Mouse (Mus musculus): ENCODE results near the gene Tmem25. TPM values are rescaled to one million over a fixed set of nuclear protein-coding genes. Genes with fewer than 3 reads are reported as not detected.
"Not testable (repeated sequence)": the region's sequence is repeated elsewhere in the genome, so short reads cannot be mapped to it uniquely, and the experiment has no call there.

Tmem25 gene
- polyA plus RNA-seq, 1 experiment from 2014 or later = 2.7 TPM

GRCm38 (mm10) chr9:44768029-44768394 is 31.1 kb downstream of the Tmem25 start:
- not testable (repeated sequence) for DNase-seq (ENCODE audit: low spot score); ATAC-seq (ENCODE audit: insufficient number of reproducible peaks, low FRiP score, low TSS enrichment, low read depth); H3K4me1 ChIP-seq (ENCODE audit: control insufficient read depth, insufficient read depth, low read length); H3K4me2 ChIP-seq (ENCODE audit: low read depth, severe bottlenecking); H3K9me3 ChIP-seq (ENCODE audit: control insufficient read depth, low read length); H3K36me3 ChIP-seq (ENCODE audit: control insufficient read depth, insufficient read depth, low read length); H3K27ac ChIP-seq (replicated peaks; ENCODE audit: low read depth, low read length); H3K9ac ChIP-seq (ENCODE audit: low read length); H3K27me3 ChIP-seq (ENCODE audit: control insufficient read depth, insufficient read depth, low read length)
- 49% methylated on average over 7 of the region's 9 CpGs for WGBS
- peak overlapping the region; percentile 10; the same call in 1 of the 2 replicates for H3K4me3 ChIP-seq (ENCODE audit: low read depth, low read length)

DNA sequence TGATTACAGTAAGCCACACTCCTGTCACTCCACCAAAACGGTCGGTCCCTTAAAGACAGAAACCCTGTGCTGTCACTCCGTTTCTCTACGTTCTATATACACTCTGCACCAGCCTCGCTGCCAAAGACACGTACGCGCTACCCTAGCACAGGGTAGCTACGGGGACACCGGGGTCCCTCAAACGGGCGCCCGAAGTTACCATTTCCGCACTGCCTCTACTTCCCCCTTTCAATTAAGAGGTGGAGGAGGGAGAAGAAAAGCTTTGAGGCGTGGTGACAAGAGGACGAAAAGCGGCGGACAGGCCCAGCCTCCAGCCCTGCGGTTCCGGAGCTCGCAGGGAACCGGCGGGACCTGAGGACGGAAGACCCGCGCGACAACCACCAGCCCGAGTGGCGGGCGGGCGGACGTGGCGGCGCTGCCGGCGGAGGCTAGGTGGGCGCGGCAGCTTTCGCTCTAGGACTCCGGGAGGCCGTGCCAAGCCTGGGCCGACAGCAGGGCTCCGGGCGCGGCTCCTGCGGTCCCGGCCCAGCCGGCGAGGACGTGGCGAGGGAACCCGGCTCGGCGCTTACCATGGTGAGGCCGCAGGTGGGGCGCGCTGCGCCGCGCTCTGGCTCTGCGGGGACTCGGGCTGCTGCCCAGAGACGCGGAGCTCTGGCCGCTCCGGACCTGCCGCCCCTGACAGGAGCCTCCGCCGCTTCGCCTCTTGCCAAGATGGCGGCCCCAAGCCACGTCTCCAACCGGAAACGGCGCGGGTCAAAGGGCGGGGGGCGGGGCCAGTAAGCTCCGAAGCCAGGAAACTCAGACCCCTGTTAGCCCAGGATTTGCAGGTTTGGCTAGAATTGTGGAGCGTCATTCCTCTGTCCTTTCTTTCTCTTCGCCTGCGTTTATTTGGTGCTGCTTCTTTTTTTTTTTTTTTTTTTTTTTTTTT is 31.7 kb downstream of the Tmem25 start, which contains the start of the genes Arcn1 and Ift46:
Arcn1 (minus strand) TSS at position 745 of the 928 bp plus-strand sequence.
Ift46 (plus strand) TSS at position 808 of the 928 bp plus-strand sequence.
- WGBS = under 1% methylated on average over 76 of the region's 82 CpGs
- Histone ChIP-seq H3K4me2 (ENCODE audit: low read depth, severe bottlenecking) (peak within 1 kb of the TSS; percentile 77), H3K36me3 (ENCODE audit: control insufficient read depth, insufficient read depth, low read length) (0 out of 2 replicates have a peak, but pooled peaks cover 2% of the 10 kb centered on the region), H3K9ac (ENCODE audit: low read length) (peak within 1 kb of the TSS; percentile 97), H3K27ac (replicated peaks; ENCODE audit: low read depth, low read length) (peak within 1 kb of the TSS; percentile 94), H3K4me3 (ENCODE audit: low read depth, low read length) (peak within 1 kb of the TSS; percentile 99), H3K9me3 (ENCODE audit: control insufficient read depth, low read length) (no peaks in the 10 kb centered on the region), H3K27me3 (ENCODE audit: control insufficient read depth, insufficient read depth, low read length) (no peaks in the 10 kb centered on the region), H3K4me1 (ENCODE audit: control insufficient read depth, insufficient read depth, low read length) (no peaks in the 10 kb centered on the region)
- DNase-seq (ENCODE audit: low spot score) = peak; percentile 86
- ATAC-seq (ENCODE audit: insufficient number of reproducible peaks, low FRiP score, low TSS enrichment, low read depth) = peak; percentile 88

DNA sequence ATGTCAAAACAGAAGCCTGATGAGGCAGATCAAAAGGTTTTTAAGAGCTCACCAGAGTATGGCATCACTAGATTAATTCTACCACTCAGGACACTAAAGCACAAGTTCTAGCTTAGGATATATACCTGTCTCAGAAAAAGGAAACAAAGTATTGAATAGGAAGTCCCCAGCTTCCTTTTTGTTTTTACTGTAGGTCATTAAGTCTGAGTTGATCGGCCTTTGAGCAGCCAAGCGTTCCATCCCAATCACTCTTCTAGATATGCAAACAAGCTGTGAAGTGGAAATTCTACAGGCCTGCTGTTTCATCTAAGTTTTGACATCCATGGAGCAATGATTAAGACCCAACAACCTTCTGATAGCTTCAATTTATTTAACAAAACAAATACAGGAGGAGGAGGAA is 38.2 kb downstream of the Tmem25 start:
- H3K4me3 ChIP-seq (ENCODE audit: low read depth, low read length) = no peak overlapping the region
- peaks cover 12% of the 10 kb centered on the region for H3K36me3 ChIP-seq (ENCODE audit: control insufficient read depth, insufficient read depth, low read length)
- H3K27ac ChIP-seq (replicated peaks; ENCODE audit: low read depth, low read length) = no peak overlapping the region
- H3K9me3 ChIP-seq (ENCODE audit: control insufficient read depth, low read length) = no peaks in the 10 kb centered on the region
- no peaks in the 10 kb centered on the region for H3K27me3 ChIP-seq (ENCODE audit: control insufficient read depth, insufficient read depth, low read length)
- no peaks in the 10 kb centered on the region for H3K4me1 ChIP-seq (ENCODE audit: control insufficient read depth, insufficient read depth, low read length)
- H3K4me2 ChIP-seq (ENCODE audit: low read depth, severe bottlenecking) = no peak overlapping the region
- WGBS = 92% methylated on average over 2 of the region's 2 CpGs
- H3K9ac ChIP-seq (ENCODE audit: low read length) = no peak overlapping the region
- ATAC-seq (ENCODE audit: insufficient number of reproducible peaks, low FRiP score, low TSS enrichment, low read depth) = no peak
- DNase-seq (ENCODE audit: low spot score) = no peak

GRCm38 (mm10) chr9:44748473-44748872 is 50.6 kb downstream of the Tmem25 start:
- Histone ChIP-seq H3K4me3 (ENCODE audit: low read depth, low read length) (no peak overlapping the region), H3K9me3 (ENCODE audit: control insufficient read depth, low read length) (no peaks in the 10 kb centered on the region), H3K4me1 (ENCODE audit: control insufficient read depth, insufficient read depth, low read length) (no peaks in the 10 kb centered on the region), H3K27me3 (ENCODE audit: control insufficient read depth, insufficient read depth, low read length) (no peaks in the 10 kb centered on the region), H3K36me3 (ENCODE audit: control insufficient read depth, insufficient read depth, low read length) (peaks cover 33% of the 10 kb centered on the region), H3K9ac (ENCODE audit: low read length) (no peak overlapping the region), H3K4me2 (ENCODE audit: low read depth, severe bottlenecking) (no peak overlapping the region), H3K27ac (replicated peaks; ENCODE audit: low read depth, low read length) (no peak overlapping the region)
- ATAC-seq (ENCODE audit: insufficient number of reproducible peaks, low FRiP score, low TSS enrichment, low read depth) = no peak
- no peak for DNase-seq (ENCODE audit: low spot score)
- 95% methylated on average over 7 of the region's 7 CpGs for WGBS

- H3K9ac ChIP-seq (ENCODE audit: low read length) = no peak overlapping the region
- DNase-seq (ENCODE audit: low spot score) = no peak
- no peaks in the 10 kb centered on the region for H3K27me3 ChIP-seq (ENCODE audit: control insufficient read depth, insufficient read depth, low read length)
- H3K4me1 ChIP-seq (ENCODE audit: control insufficient read depth, insufficient read depth, low read length) = no peaks in the 10 kb centered on the region
- no peak overlapping the region for H3K27ac ChIP-seq (replicated peaks; ENCODE audit: low read depth, low read length)
- H3K4me3 ChIP-seq (ENCODE audit: low read depth, low read length) = no peak overlapping the region
- H3K9me3 ChIP-seq (ENCODE audit: control insufficient read depth, low read length) = no peaks in the 10 kb centered on the region
- no peak overlapping the region for H3K4me2 ChIP-seq (ENCODE audit: low read depth, severe bottlenecking)
- no peak for ATAC-seq (ENCODE audit: insufficient number of reproducible peaks, low FRiP score, low TSS enrichment, low read depth)
- H3K36me3 ChIP-seq (ENCODE audit: control insufficient read depth, insufficient read depth, low read length) = peaks cover 32% of the 10 kb centered on the region
- 98% methylated on average over 3 of the region's 3 CpGs for WGBS
Measured at GRCm38 (mm10) chr9:44747341-44747740, 51.8 kb downstream of the Tmem25 start.

- no peak overlapping the region for H3K4me2 ChIP-seq (ENCODE audit: low read depth, severe bottlenecking)
- H3K4me1 ChIP-seq (ENCODE audit: control insufficient read depth, insufficient read depth, low read length) = no peaks in the 10 kb centered on the region
- 91% methylated on average over 3 of the region's 3 CpGs for WGBS
- no peaks in the 10 kb centered on the region for H3K9me3 ChIP-seq (ENCODE audit: control insufficient read depth, low read length)
- H3K4me3 ChIP-seq (ENCODE audit: low read depth, low read length) = no peak overlapping the region
- H3K27ac ChIP-seq (replicated peaks; ENCODE audit: low read depth, low read length) = no peak overlapping the region
- H3K9ac ChIP-seq (ENCODE audit: low read length) = no peak overlapping the region
- H3K36me3 ChIP-seq (ENCODE audit: control insufficient read depth, insufficient read depth, low read length) = peaks cover 28% of the 10 kb centered on the region
- DNase-seq (ENCODE audit: low spot score) = no peak
- H3K27me3 ChIP-seq (ENCODE audit: control insufficient read depth, insufficient read depth, low read length) = no peaks in the 10 kb centered on the region
- ATAC-seq (ENCODE audit: insufficient number of reproducible peaks, low FRiP score, low TSS enrichment, low read depth) = no peak
Measured at GRCm38 (mm10) chr9:44746666-44747065, 52.4 kb downstream of the Tmem25 start.

- Histone ChIP-seq H3K4me1 (ENCODE audit: control insufficient read depth, insufficient read depth, low read length) (no peaks in the 10 kb centered on the region), H3K4me3 (ENCODE audit: low read depth, low read length) (no peak overlapping the region), H3K27me3 (ENCODE audit: control insufficient read depth, insufficient read depth, low read length) (no peaks in the 10 kb centered on the region), H3K4me2 (ENCODE audit: low read depth, severe bottlenecking) (no peak overlapping the region), H3K27ac (replicated peaks; ENCODE audit: low read depth, low read length) (no peak overlapping the region), H3K36me3 (ENCODE audit: control insufficient read depth, insufficient read depth, low read length) (peaks cover 24% of the 10 kb centered on the region), H3K9ac (ENCODE audit: low read length) (no peak overlapping the region), H3K9me3 (ENCODE audit: control insufficient read depth, low read length) (no peaks in the 10 kb centered on the region)
- DNase-seq (ENCODE audit: low spot score) (no peak), ATAC-seq (ENCODE audit: insufficient number of reproducible peaks, low FRiP score, low TSS enrichment, low read depth) (no peak)
- WGBS = 94% methylated on average over 7 of the region's 7 CpGs
Measured at GRCm38 (mm10) chr9:44745371-44745770, 53.7 kb downstream of the Tmem25 start.

Measured in limb, embryonic 11.5 days (tissue).